Mouse (Mus musculus) neural tube, embryonic 12.5 days (tissue): ENCODE measurements around the gene Lrrc10. TPM values are rescaled to one million over a fixed set of nuclear protein-coding genes. Genes with fewer than 3 reads are reported as not detected.
A peak's percentile ranks its signal among the peaks of the same experiment; 100 is the strongest.

Experiments used
- ATAC-seq: fragments of 200-750 bp; cut with Nextera tagmentation; 2 replicates; pipeline ENCODE4 v1.8.0; 2017; ENCODE audit warnings: low read depth, mild to moderate bottlenecking, moderate TSS enrichment, moderate library complexity; ENCODE audit not compliant: low FRiP score
- H3K27ac ChIP-seq: fragments of 300-500 bp; sonication (generic); 2 replicates; pipeline ENCODE4 v1.5.1; 2016
- H3K27me3 ChIP-seq: fragments of 300-500 bp; sonication (generic); replicated peaks from 2 replicates; pipeline ENCODE4 v1.6.1; 2016; ENCODE audit warnings: mild to moderate bottlenecking
- H3K36me3 ChIP-seq: fragments of 300-500 bp; sonication (generic); 2 replicates; pipeline ENCODE4 v1.6.1; 2016; ENCODE audit warnings: mild to moderate bottlenecking
- H3K4me1 ChIP-seq: fragments of 300-500 bp; sonication (generic); 2 replicates; pipeline ENCODE4 v1.6.1; 2016
- H3K4me2 ChIP-seq: fragments of 300-500 bp; sonication (generic); replicated peaks from 2 replicates; pipeline ENCODE4 v1.6.1; 2016; ENCODE audit warnings: mild to moderate bottlenecking
- H3K4me3 ChIP-seq: fragments of 300-500 bp; sonication (generic); 2 replicates; pipeline ENCODE4 v1.5.1; 2016
- H3K9ac ChIP-seq: fragments of 300-500 bp; sonication (generic); 2 replicates; pipeline ENCODE4 v1.6.1; 2016; ENCODE audit warnings: mild to moderate bottlenecking
- H3K9me3 ChIP-seq: fragments of 300-500 bp; sonication (generic); 2 replicates; pipeline ENCODE4 v1.6.1; 2016; ENCODE audit warnings: mild to moderate bottlenecking
- WGBS: fragments of 180-500 bp; shearing (Covaris S2); methylation state at CpG from one replicate; pipeline ENCODE4 v1.1.7; 2016; 5-methylcytosine and 5-hydroxymethylcytosine counted together
- polyA plus RNA-seq: library from polyadenylated mRNA; unstranded; fragments of >200 nt; fragmentation: Nextera tagmentation; extraction: Ambion mirVana; gene quantifications from 2 replicates; pipeline ENCODE4 v1.2.1, GENCODE M21; 2016

Lrrc10 gene
- polyA plus RNA-seq, 1 experiment from 2014 or later = not detected

- H3K4me3 ChIP-seq = no peak overlapping the region
- no peak overlapping the region for H3K27ac ChIP-seq
- ATAC-seq = no peak
- H3K4me1 ChIP-seq = peaks cover 13% of the 10 kb centered on the region
- 94% methylated on average over 4 of the region's 4 CpGs for WGBS
- H3K36me3 ChIP-seq = peaks cover 97% of the 10 kb centered on the region
- H3K4me2 ChIP-seq = no peak overlapping the region
- H3K27me3 ChIP-seq = no peaks in the 10 kb centered on the region
- H3K9me3 ChIP-seq = no peaks in the 10 kb centered on the region
- no peak overlapping the region for H3K9ac ChIP-seq
These were observed 10.5 kb downstream of the Lrrc10 start for GRCm38 (mm10) chr10:117055668-117056067.

- ATAC-seq = no peak
- 4% methylated on average over 15 of the region's 15 CpGs for WGBS
- H3K9ac ChIP-seq = peak overlapping the region; percentile 87
- H3K4me1 ChIP-seq = peaks cover 20% of the 10 kb centered on the region
- H3K27ac ChIP-seq = 0 out of 2 replicates have a peak overlapping the region, but pooled peaks have one; percentile 64
- H3K4me2 ChIP-seq = peak overlapping the region; percentile 73
- H3K9me3 ChIP-seq = no peaks in the 10 kb centered on the region
- H3K36me3 ChIP-seq = peaks cover 42% of the 10 kb centered on the region
- peak overlapping the region; percentile 93 for H3K4me3 ChIP-seq
- H3K27me3 ChIP-seq = no peaks in the 10 kb centered on the region
These were observed 17.7 kb downstream of the Lrrc10 start for GRCm38 (mm10) chr10:117062894-117063253.

DNA sequence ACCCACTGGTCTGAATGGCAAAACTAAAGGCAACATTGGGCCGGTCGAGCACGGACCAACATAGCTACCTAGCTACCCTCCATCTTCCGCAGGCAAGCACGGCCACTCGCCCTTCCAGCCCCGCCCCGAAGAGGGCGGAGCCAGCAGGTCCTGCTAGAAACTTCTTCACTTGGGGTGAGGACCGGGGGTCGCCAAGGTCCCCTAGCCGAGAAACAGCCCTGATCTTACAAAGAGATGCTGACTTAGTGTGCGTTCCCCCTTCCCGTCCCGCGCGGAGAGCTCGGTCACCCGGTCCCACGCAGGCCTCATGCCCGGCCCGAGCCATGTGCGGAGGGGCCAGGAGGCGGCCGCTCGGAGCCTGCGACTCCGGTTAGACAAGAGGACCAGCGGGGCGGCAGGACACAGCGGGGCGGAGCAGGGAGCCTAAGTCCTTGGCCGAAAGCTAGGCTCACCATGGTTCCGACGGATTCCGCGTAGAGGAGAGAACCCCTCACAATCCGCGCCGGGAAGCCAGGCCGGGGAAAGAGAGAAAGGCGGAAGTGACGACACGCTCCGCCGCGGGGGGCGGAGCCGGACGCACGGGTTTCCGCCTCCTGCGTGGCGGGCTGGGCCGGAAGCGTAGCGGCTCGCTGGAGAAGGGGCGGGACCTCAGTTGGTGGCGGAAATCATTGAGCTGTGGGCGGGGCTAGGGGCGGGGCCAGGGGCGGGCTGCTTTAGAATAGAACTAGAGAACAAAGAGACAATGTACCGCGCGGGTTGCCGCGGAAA, 18.3 kb downstream of the Lrrc10 start, which contains the start of gene Cct2:
Gene Cct2 (minus strand): TSS at position 561 of the 768 bp plus-strand sequence.
- peak within 1 kb of the TSS; percentile 87 for H3K9ac ChIP-seq
- peaks cover 20% of the 10 kb centered on the region for H3K4me1 ChIP-seq
- H3K4me2 ChIP-seq = peak within 1 kb of the TSS; percentile 73
- peak within 1 kb of the TSS; percentile 93 for H3K4me3 ChIP-seq
- H3K9me3 ChIP-seq = no peaks in the 10 kb centered on the region
- H3K36me3 ChIP-seq = peaks cover 36% of the 10 kb centered on the region
- H3K27me3 ChIP-seq = no peaks in the 10 kb centered on the region
- peak within 1 kb of the TSS; percentile 64; the same call in 1 of the 2 replicates for H3K27ac ChIP-seq
- peak; percentile 95 for ATAC-seq
- WGBS = under 1% methylated on average over 68 of the region's 68 CpGs

GRCm38 (mm10) chr10:117064076-117064475, 18.9 kb downstream of the Lrrc10 start:
- 8% methylated on average over 7 of the region's 7 CpGs for WGBS
- Histone ChIP-seq H3K4me2 (peak overlapping the region; percentile 73), H3K4me3 (peak overlapping the region; percentile 93; the same call in 1 of the 2 replicates), H3K9ac (0 out of 2 replicates have a peak overlapping the region, but pooled peaks have one; percentile 40), H3K27ac (no peak overlapping the region; the same call in 1 of the 2 replicates), H3K27me3 (no peaks in the 10 kb centered on the region), H3K36me3 (peaks cover 30% of the 10 kb centered on the region), H3K9me3 (no peaks in the 10 kb centered on the region), H3K4me1 (peaks cover 14% of the 10 kb centered on the region; the same call in 1 of the 2 replicates)
- ATAC-seq = peak; percentile 63; the same call in 1 of the 2 replicates

DNA sequence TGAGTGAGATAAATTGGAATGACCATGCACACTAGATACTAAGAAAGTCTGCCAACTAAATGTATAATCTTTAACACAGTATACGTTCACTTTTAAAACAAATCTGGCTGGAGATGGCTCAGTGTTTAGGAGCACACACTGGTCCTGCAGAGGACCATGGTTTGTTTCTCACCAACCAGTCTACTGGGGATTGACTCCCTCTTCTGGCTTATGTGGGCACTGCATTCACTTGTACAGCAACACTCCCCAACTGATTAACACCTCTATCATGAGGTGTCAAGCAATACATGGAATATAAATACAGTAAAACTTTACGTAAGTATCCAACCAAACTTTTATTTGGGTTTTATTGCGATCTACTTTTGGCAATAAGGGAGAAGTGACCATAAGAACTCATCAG, 24.0 kb downstream of the Lrrc10 start:
- Histone ChIP-seq H3K27ac (no peak overlapping the region), H3K4me3 (no peak overlapping the region), H3K4me2 (no peak overlapping the region), H3K4me1 (no peaks in the 10 kb centered on the region), H3K27me3 (no peaks in the 10 kb centered on the region), H3K36me3 (peaks cover 31% of the 10 kb centered on the region), H3K9me3 (no peaks in the 10 kb centered on the region), H3K9ac (no peak overlapping the region)
- WGBS = 97% methylated on average over 3 of the region's 3 CpGs
- no peak for ATAC-seq

DNA sequence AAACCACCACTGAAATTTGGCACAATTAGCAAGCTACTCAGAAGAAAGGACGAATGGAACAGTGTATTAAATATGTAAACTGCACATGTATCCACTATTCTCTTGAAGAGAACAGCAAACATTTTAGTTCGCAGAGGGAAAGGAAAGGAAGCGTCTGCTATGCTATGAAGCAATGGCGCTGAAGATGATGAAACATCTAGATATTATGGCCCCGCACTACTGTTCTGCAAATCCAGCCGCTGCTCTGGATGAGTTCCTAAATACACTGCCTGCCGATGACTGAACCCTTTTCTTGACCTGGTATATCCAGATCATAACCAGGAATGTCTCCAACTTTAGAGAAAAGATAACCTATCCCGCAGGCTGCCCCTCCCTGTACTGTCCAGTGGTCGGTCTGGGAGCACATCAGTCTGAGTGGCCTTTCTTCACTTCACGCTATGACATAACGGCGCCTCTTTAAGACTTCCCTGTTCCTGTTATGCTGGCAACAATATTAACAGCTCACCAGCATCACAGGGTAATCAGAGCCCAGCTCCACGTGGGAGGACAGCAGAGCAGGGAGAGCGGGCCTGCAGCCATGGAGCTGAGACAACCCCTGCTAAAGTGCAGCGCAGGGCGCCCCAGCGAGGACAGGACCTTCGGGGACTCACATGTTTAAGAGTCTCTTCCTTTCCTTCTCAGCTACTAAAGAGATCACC, 27.2 kb downstream of the Lrrc10 start:
- no peak overlapping the region for H3K4me2 ChIP-seq
- no peaks in the 10 kb centered on the region for H3K27me3 ChIP-seq
- 92% methylated on average over 18 of the region's 18 CpGs for WGBS
- no peak overlapping the region for H3K9ac ChIP-seq
- no peak for ATAC-seq
- peaks cover 51% of the 10 kb centered on the region for H3K36me3 ChIP-seq
- H3K27ac ChIP-seq = no peak overlapping the region
- no peaks in the 10 kb centered on the region for H3K9me3 ChIP-seq
- no peak overlapping the region for H3K4me3 ChIP-seq
- H3K4me1 ChIP-seq = no peaks in the 10 kb centered on the region

GRCm38 (mm10) chr10:117073176-117073575, 28.0 kb downstream of the Lrrc10 start:
- Histone ChIP-seq H3K9ac (no peak overlapping the region), H3K4me1 (no peaks in the 10 kb centered on the region), H3K27ac (no peak overlapping the region), H3K4me3 (no peak overlapping the region), H3K27me3 (no peaks in the 10 kb centered on the region), H3K4me2 (no peak overlapping the region), H3K9me3 (no peaks in the 10 kb centered on the region), H3K36me3 (peaks cover 51% of the 10 kb centered on the region)
- WGBS = 83% methylated on average over 7 of the region's 7 CpGs
- no peak for ATAC-seq

DNA sequence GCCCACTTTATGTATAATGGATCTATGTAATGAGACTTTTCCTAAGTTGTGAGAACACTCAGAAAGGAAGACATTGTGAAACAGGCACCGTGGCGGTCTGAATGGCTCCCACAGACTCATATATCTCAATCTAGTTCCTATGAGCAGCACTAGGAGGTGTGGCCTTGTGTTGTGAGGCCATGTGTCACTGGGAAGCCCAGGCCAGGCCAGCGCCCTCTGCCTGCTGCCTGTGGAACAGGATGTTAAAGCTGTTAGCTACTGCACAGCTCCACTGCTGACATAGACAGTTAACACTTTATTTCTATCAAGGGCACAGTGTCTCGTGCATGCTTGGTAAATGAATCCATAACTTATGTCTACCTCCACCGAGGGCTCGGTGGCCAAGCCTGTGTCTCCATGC, 33.1 kb downstream of the Lrrc10 start:
- Histone ChIP-seq H3K27me3 (no peaks in the 10 kb centered on the region), H3K4me3 (no peak overlapping the region), H3K36me3 (peaks cover 63% of the 10 kb centered on the region), H3K9me3 (no peaks in the 10 kb centered on the region), H3K4me1 (no peaks in the 10 kb centered on the region), H3K9ac (no peak overlapping the region), H3K27ac (no peak overlapping the region), H3K4me2 (no peak overlapping the region)
- WGBS = 76% methylated on average over 6 of the region's 6 CpGs
- ATAC-seq = no peak

GRCm38 (mm10) chr10:117081326-117081725, 36.2 kb downstream of the Lrrc10 start:
- Histone ChIP-seq H3K9ac (no peak overlapping the region), H3K27ac (no peak overlapping the region), H3K4me2 (no peak overlapping the region), H3K27me3 (no peaks in the 10 kb centered on the region), H3K4me1 (no peaks in the 10 kb centered on the region), H3K9me3 (no peaks in the 10 kb centered on the region), H3K36me3 (peaks cover 61% of the 10 kb centered on the region), H3K4me3 (no peak overlapping the region)
- WGBS = 80% methylated on average over 4 of the region's 4 CpGs
- no peak for ATAC-seq

DNA sequence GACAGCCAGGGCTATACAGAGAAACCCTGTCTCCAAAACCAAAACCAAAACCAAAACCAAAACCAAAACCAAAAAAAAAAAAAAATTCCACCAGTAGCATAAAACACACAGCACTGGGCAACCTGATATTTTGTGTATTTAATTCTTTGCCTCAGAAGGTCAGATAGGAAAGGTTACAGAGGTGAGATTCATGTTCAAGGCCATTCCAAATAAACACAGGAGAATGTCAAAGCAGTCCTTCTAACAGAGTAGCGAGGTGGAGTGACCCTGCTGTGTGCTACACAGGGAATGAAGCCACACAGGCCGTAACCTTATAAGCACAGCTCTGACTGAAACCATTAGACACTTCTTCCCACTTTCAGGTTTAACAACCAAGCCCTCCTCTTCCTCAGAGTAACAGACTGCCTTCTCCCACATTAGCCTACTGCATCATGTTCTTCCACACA, 36.8 kb downstream of the Lrrc10 start:
- H3K4me1 ChIP-seq = no peaks in the 10 kb centered on the region
- no peak overlapping the region for H3K9ac ChIP-seq
- H3K4me2 ChIP-seq = no peak overlapping the region
- H3K27ac ChIP-seq = no peak overlapping the region
- ATAC-seq = no peak
- no peaks in the 10 kb centered on the region for H3K27me3 ChIP-seq
- H3K36me3 ChIP-seq = peaks cover 55% of the 10 kb centered on the region
- H3K9me3 ChIP-seq = no peaks in the 10 kb centered on the region
- 84% methylated on average over 2 of the region's 2 CpGs for WGBS
- H3K4me3 ChIP-seq = no peak overlapping the region

GRCm38 (mm10) chr10:117089628-117090027, 44.5 kb downstream of the Lrrc10 start:
- H3K27ac ChIP-seq = no peak overlapping the region
- no peaks in the 10 kb centered on the region for H3K9me3 ChIP-seq
- no peaks in the 10 kb centered on the region for H3K27me3 ChIP-seq
- H3K4me2 ChIP-seq = no peak overlapping the region
- ATAC-seq = no peak
- peaks cover 3% of the 10 kb centered on the region; the same call in 1 of the 2 replicates for H3K36me3 ChIP-seq
- no peak overlapping the region for H3K9ac ChIP-seq
- peaks cover 9% of the 10 kb centered on the region for H3K4me1 ChIP-seq
- no peak overlapping the region for H3K4me3 ChIP-seq
- 87% methylated on average over 4 of the region's 4 CpGs for whole genome bisulfite sequencing
